Mouse (Mus musculus): ENCODE measurements at regions not wholly inside any gene's neighbourhood (a gene's known extent, or its start where the extent isn't known, plus 50 kb on each side); places are given as distances from the start of the nearest gene placed in this dataset.

DNA sequence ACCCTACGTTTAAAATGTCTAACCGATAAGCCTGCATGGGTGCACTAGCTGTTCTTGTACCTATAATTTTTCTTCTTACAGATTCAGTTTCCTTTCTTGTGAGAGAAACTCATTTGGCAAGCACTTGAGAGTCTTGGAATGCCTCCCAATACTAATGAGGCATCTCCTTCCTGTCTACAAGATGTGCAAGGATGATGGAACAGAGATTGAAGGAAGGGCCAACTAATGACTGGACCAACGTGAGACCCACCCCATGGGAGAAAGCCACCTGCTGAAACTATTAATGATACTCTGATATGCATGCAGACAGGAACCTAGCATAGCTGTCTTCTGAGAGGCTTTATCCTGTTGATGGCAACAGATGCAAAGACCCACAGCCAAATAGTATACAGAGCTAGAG lies 179.9 kb upstream of the Slitrk6 start:
- TF ChIP-seq ELF1 (IDR thresholded peaks at IDR 0.05; ENCODE audit: low read depth, low read length) (no peak), CHD2 (IDR thresholded peaks at IDR 0.05; ENCODE audit: low read length) (no peak), CTCF (conservative IDR thresholded peaks at IDR 0.05 in 1 of 2, IDR thresholded peaks at IDR 0.05 in 1 of 2; ENCODE audit: low read depth in 2 of 2, low read length in 2 of 2) (no peak), POLR2A (IDR thresholded peaks at IDR 0.05; ENCODE audit: low read depth, low read length) (no peak), EP300 (IDR thresholded peaks at IDR 0.05; ENCODE audit: low read length) (no peak), CHD1 (IDR thresholded peaks at IDR 0.05; ENCODE audit: low read depth, low read length) (no peak), KAT2A (IDR thresholded peaks at IDR 0.05; ENCODE audit: insufficient replicate concordance, low read length) (no peak), NELFE (IDR thresholded peaks at IDR 0.05; ENCODE audit: low read depth, low read length) (no peak), JUN (IDR thresholded peaks at IDR 0.05; ENCODE audit: insufficient read depth, low read depth, low read length) (no peak), MEF2A (IDR thresholded peaks at IDR 0.05; ENCODE audit: borderline replicate concordance, low read depth, low read length) (no peak), SIN3A (IDR thresholded peaks at IDR 0.05; ENCODE audit: low read length) (no peak), ZC3H11A (IDR thresholded peaks at IDR 0.05; ENCODE audit: low read depth, low read length) (no peak), SMC3 (IDR thresholded peaks at IDR 0.05; ENCODE audit: low read depth, low read length) (no peak), TCF12 (IDR thresholded peaks at IDR 0.05; ENCODE audit: low read depth, low read length) (no peak)

Measured in CH12.LX (cell line).